Mouse (Mus musculus) frontal cortex, postnatal 10 days (tissue): ENCODE measurements around the gene Pskh1.

Experiments used
- DNase-seq, 2 experiments: peaks; one replicate each; pipeline ENCODE4 v3.0.0; 2022; ENCODE audit warnings: low spot score in 2 of 2, mixed read lengths in 1 of 2

The Pskh1 gene

DNA sequence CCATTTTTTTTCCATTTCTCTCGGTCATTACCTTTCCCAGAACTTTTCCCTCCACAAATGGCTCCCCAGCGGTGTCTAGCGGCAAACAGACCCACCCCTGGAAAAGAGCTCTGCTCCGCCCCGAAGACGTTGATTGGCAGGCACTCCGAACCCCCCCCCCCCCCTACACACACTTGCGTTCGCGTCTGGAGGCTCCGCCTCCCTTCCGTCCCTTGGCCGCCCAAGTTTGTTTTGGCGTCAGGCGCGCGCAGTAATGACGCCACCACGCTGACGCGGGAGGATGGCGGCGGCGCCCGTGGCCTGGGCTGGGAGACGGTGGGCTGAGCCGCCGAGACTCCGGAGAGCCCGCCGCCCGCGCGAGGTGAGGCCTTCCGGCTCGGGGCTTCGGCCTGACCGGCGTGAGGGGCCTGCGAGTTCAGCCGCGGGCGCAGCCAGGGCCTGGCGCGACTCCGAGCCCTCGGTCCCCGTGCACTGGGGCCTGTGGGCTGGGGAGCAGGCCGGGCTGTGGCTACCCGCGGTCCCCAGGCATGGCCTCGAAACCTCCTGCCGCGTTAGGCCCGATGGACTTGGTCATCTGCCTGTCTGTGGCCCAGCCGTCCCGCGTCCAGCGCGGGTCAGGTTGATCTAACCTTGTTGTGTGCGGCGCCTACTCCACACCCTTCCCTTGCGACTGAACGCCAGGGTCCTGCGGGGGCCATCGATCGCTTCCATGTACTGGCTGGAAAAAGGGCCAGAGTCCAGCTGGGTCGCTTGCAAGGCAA, at the start of gene Pskh1:
Gene Pskh1 (plus strand): TSS at position 262 of the 761 bp plus-strand sequence.
- peak; percentile 83 to 91 for DNase-seq

DNA sequence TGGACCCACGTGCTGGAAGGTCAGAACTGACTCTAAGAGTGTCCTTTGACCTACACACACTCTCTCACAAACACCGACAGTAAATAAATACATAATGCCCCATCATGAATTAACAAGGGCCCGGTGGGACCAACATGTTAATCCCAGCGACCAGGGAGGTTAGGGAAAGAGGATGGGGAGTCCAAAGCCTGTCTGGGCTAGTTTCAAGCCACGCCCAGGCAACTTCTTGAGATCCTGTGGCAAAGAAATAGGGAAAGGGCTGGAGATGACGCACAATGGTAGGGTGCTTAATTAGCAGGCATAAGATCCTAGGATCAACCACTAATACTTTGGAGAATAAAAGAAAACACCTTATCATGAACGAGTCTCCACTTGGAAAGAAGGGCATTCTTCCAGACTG, 49.6 kb upstream of the Pskh1 start:
- no peak for DNase-seq

DNA sequence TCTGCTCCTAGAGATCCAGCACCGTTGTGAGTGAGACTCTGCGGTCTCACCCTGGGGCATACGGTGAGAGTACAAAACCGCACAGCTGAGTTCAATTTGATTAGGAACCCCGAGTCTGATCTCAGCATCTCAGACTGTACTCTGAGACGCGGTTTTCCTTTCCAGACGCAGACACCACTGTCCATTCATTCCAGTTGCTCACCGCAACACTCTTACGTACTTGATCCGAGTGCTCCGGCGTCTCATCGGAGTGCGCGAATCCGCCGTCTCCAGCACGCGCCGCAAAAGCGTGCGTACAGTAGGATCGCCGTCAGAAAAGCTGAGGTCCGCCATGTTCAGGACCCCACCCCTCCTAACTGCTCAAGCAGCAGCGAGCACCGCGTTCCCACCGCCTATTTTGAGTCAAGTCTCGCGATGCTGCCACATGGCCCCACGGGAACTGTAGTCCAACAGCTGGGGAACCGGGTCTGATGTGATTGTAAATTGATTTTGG, 48.5 kb upstream of the Pskh1 start:
- peak; percentile 87 to 89 for DNase-seq

DNA sequence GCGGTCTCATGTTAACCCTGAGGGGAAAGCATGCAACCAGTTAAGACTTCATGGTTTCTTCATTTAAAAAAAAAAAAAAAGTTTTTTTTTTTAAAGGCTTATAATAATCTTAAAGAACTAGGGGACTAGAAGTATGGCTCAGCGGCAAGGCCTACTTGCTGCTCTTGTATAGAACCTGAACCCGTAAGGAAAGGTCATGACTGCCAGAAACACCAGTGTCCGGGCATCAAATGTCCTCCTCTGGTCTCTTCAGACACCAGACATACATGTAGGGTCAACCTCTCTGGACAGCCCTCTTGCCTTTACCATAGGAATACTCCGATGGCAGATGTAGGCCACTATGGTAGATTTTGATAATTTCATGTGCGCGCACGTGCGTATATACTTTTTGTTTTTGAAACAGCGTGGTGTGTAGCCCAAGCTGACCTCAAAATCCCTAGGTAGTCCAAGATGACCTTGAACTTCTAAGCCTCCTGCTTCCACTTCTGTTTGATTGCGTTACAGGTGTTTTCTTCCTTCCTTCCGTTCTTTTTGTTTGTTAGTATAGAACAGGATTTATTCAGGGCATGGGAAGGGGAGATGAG, 48.0 kb upstream of the Pskh1 start:
- no peak for DNase-seq

DNA sequence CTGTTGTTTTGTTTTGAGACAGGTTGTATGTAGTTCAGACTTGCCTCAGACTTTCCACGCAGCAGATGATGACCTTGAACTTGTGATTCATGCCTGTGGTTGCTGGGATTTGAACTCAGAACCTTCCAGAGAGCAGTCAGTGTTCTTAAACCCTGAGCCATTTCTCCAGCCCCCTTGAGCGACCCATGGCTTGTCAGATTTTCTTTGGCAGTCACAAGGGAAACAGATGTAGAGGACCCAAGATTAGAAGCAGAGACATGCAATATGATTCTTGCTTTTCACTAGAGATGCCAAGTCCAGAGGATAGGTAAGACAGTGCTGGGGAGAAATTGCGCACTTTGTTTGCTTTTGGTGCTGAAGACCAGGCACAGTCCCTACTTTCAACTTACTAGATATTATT, 47.1 kb upstream of the Pskh1 start, which contains the start of gene Cenpt:
Gene Cenpt (minus strand): TSS at position 101 of the 400 bp plus-strand sequence.
- no peak for DNase-seq

DNA sequence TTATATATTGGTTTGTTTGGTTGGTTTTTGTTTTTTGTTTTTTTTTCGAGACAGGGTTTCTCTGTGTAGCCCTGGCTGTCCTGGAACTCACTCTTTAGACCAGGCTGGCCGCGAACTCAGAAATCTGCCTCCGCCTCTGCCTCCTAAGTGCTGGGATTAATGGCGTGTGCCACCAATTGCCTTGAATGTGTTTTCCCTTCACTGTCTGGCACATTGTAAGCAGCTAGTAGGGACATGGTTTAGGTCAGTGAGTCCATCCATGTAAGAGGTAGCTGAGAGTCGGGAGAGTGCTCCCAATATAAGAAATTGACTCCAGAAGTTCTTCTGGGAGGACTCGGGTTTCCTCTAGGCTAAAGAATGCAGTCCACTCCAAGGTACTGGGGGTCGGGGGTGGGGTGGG, 45.9 kb upstream of the Pskh1 start:
- DNase-seq = no peak

DNA sequence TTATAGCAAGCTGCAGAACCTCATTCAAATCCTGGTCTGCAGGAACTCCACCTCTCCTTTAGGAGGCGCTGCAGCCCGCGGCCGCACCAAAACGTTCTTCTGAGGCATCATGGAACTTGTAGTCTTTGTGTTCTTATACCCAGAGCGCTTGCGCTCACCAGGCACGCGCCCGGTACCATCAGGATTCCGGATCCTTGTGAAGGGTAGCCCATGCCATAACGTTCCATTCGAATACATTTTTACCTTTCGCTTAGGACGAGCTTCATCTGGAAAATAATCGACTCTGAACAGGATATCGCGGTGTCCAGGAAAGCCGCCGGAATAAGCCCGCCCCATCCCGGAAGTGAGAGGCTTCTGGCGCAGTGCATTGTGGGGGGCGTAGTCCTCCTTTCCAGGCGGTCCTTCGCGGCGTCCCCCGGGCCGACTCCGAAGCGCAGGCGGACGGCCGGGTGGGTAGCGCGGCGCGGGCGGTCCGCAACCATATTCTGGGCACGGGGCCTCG, 45.5 kb upstream of the Pskh1 start, which contains the start of gene Thap11:
Gene Thap11 (plus strand): TSS at position 418 of the 502 bp plus-strand sequence.
- DNase-seq = peak; percentile 81 to 89

DNA sequence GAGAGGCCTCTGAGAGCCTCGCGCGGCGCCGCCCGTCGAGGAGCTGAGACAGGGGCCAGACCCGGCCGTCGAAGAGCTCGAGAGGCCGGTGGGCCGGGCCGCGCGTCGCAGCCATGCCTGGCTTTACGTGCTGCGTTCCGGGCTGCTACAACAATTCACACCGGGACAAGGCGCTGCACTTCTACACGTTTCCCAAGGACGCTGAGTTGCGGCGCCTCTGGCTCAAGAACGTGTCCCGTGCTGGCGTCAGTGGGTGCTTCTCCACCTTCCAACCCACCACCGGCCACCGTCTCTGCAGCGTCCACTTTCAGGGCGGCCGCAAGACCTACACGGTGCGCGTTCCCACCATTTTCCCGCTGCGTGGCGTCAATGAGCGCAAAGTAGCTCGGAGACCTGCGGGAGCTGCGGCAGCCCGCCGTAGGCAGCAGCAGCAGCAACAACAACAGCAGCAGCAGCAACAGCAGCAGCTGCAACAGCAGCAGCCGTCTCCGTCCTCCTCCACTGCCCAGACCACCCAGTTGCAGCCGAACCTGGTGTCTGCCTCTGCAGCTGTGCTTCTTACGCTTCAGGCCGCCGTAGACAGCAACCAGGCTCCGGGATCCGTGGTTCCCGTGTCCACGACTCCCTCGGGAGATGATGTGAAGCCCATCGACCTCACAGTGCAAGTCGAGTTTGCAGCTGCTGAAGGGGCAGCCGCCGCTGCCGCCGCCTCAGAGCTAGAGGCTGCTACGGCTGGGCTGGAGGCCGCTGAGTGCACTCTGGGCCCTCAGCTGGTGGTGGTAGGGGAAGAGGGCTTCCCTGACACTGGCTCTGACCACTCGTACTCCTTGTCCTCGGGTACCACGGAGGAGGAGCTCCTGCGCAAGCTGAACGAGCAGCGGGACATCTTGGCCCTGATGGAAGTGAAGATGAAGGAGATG, 44.7 kb upstream of the Pskh1 start:
- DNase-seq = peak in 1 of 2 experiments; percentile 67

DNA sequence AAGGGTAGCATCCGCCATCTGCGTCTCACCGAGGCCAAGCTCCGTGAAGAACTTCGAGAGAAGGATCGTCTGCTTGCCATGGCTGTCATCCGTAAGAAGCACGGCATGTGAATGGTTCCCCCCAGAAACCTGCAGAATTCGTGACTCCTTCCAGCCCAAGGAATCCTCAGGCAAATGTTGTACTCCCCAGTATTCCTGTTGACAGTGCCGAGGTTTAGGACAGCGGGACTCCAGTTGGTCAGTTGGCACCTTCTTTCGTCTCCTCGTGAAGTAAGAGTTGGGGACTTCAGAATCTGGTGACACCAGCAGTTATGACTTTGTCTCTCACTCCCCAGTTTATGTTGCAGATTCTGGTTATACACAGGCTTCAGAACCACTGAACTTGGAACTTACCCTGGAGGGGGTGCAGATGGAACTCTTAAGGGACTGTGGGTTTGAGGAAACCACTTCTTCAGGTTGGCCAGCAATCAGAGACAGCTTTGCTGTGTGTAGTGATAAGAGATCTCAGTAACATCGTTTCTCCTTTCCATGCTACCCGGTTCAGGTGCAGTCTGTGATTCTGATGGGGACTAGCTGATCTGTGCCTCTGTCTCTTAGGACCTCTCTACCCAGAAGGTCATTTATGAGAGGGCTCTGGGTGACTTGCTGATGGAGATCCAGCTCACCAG, 43.9 kb upstream of the Pskh1 start:
- no peak for DNase-seq

DNA sequence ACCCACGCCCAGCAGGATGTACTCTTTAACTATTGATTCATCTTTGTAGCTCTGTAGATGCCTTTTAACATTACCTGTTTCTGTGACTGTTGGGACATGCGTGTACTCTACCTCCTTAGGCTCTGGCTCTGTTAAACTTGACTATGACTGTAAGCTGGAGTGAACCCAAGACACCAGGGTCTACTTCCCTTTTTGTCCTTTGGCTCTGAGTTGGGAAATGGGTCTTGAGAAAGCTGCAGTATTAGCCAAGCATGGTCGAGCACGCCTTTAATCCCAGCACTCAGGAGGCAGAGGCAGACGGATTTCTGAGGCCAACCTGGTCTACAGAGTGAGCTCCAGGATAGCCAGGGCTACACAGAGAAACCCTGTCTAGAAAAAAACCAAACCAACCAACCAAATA, 41.7 kb upstream of the Pskh1 start:
- DNase-seq = no peak

DNA sequence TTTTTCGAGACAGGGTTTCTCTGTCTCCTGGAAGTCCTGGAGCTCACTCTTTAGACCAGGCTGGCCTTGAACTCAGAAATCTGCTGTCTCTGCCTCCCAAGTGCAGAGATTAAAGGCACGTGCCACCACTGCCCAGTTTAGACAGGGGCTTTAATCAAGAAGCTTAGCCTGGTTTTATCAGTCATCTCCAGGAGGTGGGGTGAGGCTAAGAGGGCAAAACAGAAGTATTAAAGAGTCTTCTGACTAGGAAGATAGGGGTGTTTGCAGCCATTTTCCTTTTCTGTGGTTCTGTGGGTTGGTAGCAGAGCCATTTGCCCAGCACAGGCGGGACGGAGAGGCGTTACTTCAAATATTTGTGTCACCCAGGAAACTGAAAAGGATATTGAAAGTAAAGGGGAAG, 40.9 kb upstream of the Pskh1 start:
- DNase-seq = no peak

DNA sequence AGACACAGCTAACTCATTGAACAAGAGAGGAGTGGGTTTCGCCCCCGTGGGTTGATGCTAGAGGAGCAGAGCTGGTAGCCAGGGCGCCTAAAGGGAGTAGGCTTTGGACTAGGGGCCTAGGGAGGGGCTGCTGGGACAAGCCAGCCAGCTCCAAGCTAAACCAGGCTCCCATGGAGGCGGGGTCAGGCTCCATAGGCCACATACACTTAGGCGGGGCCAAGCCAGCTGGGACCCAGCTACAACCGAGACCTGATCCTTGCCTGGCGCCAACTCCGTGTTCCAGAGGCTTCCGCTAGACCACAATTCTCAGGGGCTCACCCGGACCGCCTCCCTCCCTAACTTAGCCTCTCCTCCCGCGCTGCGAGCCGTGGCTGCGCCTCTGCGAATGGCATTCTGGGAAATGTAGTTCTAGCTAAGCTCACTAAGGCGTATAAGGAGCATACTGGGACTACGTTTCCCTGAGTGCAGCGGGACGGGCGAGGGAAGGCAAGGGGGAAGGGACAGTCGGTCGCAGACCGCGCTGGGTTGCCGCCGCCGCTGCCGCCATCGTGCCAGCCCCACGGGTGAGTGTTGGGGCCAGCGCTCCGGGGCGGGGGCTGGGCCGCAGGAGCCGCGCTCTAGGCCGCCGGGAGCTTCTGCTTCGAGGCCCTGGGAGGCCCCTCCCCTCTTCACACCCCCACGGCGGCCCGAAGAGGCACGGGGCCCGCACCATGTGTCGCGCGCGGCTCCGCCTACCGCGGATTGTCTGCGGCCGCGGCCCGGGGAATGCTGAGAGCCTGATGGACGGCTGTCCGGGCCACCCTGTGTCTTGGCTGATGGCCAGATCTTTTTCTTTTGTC, 39.9 kb upstream of the Pskh1 start, which contains the start of gene Nutf2:
Gene Nutf2 (plus strand): TSS at position 438 of the 839 bp plus-strand sequence.
- peak; percentile 91 to 94 for DNase-seq

DNA sequence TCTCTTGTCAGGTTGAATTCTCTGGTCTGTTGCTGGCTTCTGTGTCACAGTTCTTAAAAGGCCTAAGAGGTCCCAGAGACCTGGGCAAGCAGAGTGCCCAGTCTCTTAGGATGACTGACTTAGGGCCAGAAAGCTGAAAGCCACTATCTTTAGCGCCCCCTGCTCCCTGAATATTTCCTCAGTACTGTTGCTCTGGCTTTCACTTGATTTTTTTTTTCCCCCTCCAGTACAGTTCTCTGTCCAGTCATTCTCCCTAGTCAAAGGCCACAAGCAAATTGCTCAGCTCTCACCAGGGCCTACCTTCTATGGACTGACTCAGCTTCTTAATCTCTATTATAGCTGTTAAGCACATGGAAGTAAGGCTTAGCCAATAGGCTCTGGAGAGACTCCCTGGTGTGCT, 38.3 kb upstream of the Pskh1 start:
- DNase-seq = peak in 1 of 2 experiments; percentile 20

DNA sequence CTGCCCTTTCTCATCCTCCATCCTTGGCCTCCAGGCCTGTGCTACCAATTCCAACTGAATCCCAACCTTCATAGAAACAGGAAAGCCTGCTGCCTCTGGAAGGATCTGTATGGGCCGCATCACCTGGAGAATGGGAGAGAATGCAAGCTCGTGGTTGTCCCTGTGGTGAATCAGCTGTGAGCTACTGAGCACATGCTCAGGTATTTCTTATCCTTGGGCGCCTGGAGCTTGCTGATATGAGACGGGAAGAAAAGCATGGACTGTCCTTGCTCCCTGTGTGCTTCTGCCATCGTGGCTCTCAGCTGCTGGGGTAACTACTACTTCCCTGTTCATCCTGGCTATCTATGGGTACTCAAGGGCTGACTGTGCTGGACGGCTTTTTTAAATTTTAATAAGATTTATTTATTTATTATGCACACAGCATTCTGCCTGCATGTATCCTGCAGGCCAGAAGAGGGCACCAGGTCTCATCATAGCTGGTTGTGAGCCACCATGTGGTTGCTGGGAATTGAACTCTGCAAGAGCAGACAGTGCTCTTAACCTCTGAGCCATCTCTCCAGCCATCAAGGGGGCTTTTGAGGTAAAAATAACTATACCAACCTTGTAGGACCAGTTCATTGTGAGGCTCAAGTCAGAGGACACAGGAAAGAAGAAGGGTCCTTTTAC, 33.7 kb upstream of the Pskh1 start:
- DNase-seq = no peak

DNA sequence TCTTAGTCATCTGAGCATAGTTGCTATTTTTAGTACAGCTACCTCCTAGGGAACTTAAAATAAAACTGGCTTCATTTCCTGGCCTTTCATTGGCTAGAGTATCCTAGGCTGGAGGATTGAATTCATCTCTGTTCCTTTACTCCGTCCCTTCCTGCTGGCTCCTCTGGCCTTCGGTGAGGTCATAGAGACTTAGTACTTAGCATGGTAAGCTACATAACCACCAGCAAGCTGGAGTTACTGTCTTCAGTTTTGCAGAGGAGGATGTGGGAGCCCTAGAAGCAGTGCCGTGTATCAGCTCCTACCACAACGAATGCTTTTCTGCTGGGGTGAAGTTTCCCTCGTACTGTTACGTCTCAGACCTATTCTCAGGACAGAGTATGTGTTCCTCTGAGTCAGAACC, 25.9 kb upstream of the Pskh1 start:
- DNase-seq = no peak

DNA sequence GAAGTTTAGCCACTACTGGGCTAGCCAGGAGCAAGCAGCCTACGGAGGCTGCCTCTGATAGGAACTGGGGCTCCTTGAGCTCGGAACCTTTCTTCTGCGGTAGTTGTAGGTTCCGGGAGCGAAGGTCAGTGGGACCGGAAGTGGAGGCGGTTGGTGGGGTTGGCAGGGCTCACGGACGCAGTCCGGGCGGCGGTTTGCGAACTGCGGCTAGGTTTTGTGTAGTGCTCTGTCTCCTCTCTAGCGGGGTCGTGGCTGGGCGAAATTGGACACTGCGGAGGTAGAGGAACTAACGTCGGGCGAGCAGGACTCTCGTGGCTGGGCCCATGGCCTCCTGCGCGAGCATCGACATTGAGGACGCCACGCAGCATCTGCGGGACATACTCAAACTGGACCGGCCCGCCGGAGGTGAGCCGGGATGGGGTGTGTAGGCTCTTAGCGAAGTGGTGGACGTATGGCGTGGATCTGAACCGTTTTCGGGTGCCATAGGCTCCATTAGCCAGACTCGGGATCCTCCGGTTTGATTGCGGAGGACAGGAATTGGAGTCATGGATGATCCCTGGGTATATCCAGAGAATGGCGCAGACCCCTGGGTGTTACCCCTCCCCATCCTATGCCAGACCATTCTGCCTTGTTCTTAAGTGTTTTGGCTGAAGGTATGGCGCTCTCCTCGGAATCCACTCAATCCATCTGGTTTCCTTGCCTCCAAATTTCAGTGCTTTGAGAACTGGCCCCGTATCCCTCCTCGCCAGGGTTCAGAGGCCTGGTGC, 19.3 kb upstream of the Pskh1 start, which contains the start of gene Edc4:
Gene Edc4 (plus strand): TSS at position 128 of the 767 bp plus-strand sequence.
- DNase-seq = peak; percentile 72 to 85

DNA sequence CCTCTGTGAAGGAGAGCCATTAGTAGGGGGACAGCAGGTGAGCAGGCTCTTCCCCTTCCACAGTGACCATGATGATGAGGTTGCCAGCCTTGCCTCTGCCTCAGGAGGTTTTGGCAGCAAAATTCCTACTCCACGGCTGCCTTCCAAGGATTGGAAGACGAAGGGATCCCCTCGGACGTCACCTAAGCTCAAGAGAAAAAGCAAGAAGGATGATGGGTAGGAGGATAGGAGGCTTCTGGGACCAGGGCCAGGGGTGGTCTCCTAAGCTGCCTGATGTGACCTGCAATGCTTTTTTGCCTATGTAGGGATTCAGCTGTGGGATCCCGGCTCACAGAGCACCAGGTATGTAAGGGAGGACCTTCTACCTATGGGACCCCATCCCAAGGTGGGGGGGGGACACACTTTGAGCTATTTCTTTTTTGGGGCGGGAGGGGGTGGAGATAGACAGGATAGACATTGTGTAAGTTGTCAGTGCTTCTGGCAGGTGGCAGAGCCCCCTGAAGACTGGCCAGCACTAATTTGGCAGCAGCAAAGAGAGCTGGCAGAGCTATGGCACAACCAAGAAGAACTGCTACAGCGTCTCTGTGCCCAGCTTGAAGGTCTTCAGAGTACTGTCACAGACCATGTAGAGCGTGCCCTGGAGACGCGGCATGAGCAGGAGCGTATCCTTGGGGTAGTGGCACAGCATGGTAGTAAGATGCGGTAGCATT, 10.3 kb upstream of the Pskh1 start:
- no peak for DNase-seq

DNA sequence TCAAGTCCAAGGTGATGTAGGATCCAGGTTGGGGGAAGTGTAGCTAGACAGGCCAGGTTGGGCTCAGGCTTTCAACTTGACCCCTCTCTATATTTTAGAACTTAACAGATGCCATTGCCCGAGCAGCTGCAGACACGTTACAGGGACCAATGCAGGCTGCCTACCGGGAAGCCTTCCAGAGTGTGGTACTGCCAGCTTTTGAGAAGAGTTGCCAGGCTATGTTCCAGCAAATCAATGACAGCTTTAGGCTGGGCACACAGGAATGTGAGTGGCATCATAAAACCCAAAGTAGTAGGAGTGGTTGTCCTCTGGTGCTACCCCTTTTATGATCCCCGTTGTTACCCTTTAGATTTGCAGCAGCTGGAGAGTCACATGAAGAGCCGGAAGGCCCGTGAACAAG, 9.4 kb upstream of the Pskh1 start:
- DNase-seq = no peak
